Mouse (Mus musculus) embryo, embryonic 10.5 days (tissue): ENCODE data around the gene Cyp24a1.

Source experiments
- DNase-seq: peaks from one replicate; pipeline ENCODE4 v3.0.0-alpha.2; 2015; ENCODE audit warnings: low spot score

Gene Cyp24a1

DNA sequence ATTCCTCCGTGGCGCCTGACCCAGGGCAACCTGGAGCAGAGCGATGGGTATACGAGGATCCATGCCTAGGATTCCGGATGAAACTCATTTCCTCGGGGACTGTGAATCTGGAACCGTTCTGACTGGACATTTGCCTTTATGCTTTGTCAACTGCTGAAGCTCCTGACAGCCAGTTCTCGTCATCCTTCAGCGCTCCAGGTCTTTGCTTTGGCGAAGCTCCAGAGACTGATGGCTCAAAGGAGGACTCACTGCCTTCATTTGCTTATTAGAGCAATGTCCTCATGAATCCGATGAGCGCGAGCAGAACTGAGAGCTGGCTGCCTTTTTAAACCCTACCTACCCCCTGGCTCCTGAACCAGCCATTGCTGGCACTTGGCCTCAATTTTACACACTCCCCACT lies 58.2 kb downstream of the Cyp24a1 start:
- DNase-seq: no peak

DNA sequence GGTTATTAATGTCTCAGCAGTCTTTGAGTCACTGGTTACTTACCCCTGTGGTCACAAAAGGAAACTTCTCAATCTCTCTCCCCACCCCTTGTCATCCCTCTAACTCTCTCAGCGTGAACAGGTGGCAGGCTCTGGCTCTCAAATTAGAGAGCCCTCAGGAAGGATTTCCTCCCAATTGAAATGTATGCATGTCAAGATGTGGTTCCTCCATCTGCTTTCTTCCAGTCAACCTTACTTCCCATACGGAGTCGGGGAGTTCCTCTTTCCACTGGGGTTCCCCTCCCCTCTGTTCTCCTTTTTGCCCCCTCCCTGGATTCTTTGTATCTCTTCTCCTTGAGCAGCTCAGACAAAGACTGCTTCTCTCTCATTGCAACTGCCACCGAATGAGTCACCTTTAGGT lies 60.7 kb downstream of the Cyp24a1 start:
- no peak for DNase-seq
